Mouse (Mus musculus) cerebellum, adult 11 months (tissue): ENCODE measurements around the gene Mrvi1.

Source experiments
- DNase-seq: peaks from one replicate; pipeline ENCODE4 v3.0.0; 2022

Gene Mrvi1

DNA sequence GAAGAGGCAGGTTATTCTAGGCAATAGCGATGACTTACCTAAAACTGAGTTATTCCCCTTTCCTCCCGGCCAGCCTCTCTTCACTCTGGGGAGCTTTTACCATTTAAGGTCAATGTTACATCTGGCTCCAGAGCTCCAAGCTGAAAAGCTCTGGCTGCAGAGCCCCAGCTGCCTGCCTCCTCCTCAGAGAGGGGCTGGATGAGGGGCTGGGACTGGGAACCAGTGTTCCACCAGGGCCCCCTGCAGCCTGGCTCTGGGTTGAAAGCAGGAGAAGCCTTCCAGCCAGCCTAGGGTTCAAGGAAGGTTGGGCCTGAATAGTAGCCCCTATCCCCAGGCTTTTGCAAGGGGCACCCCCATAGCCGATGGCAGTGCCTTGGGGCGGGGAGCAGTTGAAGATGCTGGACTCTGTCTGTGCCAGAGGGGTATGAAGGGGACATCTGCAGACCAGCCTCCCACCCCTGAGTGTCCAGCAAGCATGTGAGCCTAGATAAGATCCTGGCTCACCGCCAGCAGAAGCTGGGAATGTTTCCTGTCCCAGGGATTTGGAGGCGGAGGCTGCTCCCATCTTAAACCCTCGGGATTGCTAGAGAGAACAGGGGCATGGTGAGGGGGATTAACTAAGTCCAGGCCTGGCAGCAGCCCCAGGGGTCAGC, at the start of gene Mrvi1:
Gene Mrvi1, minus strand, starts transcription at position 409 of the 653 bp plus-strand sequence.
- DNase-seq = no peak

DNA sequence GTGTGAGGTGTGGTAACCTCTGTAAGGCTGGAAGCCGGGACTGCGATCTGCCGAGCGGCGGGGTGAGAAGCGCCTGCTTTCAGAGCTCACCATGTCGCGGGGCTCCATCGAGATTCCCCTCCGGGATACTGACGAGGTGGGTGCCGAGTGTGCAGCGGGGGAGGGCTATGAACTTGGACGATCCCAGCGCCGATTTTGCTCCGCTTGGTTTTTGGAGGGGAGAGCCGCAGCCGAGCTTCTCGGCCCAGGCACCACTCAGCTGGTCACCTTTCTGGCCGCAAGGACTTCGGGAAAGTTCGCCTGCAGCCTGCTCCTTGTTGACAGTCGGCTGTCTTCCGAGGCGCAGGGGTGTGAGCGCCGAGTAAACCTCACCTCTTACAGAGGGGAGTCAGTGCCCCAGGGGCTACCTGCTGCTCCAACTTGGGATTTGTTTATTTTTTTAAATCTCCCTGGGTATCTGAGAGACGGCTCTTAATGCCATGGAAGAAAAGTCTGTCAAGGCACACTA, 46.8 kb upstream of the Mrvi1 start:
- no peak for DNase-seq

DNA sequence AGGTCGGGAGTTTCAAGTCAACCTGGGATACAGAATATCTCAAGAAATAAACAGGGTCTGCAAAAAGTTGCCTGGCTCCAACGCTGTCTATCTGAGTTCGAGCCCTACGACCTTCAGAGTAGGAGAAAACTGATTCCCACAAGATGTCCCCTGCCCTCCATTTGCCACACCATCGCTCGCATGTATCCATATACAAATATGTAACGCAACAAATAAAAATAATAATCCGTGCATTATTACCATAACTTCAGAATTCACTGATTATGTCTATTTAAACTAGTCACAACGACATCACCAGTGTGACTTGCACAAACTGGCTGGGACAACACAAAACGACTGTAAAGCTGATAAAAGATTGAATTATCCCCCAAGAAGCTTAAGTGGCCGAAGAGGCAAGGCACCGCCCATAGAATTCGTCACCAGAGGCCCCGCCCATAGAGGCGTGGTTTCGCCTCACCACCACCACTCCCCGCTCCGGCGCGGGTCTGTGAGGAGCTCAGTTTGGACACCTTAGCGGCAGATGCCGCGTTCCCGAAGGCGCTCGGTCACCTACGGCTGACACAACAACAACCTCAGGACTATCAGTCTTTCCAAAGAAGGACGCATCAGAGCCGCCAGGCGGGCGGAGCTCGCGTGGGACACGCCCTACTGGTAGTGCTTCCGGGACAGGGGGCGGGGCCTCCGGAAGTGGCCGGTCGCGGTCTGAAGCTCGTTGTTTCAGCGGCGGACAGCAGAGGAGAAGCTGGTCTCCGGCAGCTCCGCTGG, 46.2 kb upstream of the Mrvi1 start, which contains the start of gene Ctr9:
Gene Ctr9, plus strand, starts transcription at position 671 of the 765 bp plus-strand sequence.
- DNase-seq = peak; percentile 95

DNA sequence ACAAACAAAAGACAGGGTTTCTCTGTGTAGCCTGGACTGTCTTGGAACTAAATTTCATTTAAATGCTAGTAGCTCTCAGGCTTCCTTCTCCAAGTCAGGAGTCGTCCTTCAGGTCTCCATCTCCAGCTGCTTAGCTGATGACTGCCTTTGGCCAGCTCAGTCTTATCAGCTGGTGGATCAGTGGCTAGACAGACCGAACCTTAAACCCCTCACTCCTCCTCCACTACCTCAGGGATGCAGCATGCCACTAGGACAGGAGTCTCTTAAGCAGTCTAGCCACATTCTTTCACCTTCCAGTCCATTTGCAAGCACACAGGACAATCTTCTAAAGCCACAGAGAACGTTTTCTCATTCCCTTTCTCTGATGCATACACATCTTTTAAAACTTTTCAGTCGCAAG, 42.7 kb upstream of the Mrvi1 start:
- DNase-seq = no peak

DNA sequence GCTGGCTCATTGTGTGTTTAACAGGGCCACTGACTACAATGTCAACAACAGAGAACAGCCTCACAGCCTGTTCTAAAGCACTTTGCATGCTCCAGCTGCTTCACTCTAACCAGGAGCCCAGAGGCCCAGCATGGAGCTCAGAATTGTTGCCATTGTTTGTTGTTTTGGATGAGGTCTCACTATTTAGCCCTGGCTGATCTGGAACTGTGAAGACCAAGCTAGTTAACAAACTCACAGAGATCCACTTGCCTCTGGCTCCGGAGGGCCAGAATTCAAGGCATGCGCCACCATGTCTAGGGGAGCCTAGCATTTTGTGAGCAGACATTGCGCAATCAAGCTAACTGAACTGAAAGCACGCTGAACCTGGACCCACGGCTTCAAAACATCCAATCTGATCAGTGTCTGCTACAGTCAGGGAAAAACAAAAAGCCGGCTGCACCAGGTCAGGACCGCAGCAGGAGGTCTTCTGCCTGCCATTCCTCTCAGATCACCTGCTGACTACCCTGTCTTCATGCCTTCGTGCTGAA, 41.9 kb upstream of the Mrvi1 start:
- no peak for DNase-seq

DNA sequence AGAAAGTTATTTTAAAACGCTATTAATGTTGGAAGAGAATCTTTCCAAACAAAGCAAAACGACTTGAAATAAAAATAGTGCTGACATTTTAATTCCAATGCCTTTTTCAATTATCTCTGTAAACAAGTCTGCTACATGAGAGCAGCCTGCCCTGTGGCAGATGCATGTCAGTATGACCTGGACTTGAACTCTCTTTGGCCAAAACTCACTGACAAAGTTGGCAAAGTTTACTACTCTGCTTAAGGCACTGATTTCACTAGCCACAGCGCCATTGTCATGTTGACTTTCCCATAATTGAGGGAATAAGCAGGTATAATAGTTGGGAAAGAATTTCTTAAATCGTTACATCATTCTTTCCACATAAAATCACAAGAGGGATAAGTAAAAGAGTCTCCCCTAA, 38.6 kb upstream of the Mrvi1 start:
- DNase-seq = no peak

DNA sequence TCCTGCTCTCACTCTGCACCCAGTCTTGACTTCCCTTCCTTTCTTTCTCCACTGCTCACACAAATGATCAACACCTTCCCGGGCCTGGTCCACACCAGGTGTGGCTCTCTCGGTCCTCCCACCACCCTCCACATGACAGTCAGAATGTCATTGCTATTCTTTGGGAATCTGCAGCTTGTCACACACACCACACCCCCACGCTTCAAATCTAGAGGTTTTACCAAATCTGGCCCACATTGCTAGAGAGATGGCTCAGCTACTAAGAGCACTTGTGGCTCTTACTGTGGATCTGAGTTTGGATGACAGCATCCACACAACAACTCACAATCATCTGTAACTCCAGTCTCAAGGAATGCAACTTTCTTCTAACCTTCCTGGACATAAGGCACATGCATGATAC, 34.7 kb upstream of the Mrvi1 start:
- DNase-seq = no peak

DNA sequence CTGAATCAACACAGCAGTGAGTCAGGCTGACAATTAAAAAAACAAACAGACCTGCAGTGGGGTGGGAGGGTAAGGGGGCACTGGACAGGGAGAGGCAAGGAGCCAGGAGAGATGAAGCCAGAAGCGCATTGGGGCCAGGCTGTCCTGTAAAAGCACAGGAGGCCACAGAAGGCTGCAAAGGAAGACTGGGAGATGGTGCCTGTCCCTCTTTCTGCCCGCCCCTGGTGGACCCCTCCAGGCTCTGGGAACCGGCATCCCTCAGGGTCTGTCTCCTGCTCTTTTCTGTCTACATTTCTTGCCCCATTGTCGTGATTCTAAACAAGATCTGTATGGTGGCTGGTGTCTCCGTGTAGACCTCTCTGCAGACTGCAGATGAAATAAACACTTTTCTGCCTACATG, 33.5 kb upstream of the Mrvi1 start:
- no peak for DNase-seq

DNA sequence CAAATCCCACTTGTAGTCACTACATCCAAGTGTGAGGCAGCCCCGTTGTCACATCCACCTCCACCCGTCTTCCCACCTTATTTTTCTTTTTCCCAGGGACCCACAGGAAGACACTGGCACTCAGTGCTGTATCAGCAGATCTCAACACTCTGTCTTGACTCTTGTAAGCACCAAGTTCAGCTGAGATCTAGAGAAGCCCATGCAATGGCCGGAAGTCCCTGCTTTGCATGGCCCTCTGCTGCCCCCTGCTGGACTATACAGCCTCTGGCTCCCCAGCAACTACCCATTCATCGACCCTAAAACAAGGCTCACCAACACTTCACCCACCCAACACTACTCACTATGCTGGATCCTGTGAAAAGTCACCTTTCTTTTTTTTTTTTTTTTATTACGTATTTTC, 32.6 kb upstream of the Mrvi1 start:
- DNase-seq = peak; percentile 29

DNA sequence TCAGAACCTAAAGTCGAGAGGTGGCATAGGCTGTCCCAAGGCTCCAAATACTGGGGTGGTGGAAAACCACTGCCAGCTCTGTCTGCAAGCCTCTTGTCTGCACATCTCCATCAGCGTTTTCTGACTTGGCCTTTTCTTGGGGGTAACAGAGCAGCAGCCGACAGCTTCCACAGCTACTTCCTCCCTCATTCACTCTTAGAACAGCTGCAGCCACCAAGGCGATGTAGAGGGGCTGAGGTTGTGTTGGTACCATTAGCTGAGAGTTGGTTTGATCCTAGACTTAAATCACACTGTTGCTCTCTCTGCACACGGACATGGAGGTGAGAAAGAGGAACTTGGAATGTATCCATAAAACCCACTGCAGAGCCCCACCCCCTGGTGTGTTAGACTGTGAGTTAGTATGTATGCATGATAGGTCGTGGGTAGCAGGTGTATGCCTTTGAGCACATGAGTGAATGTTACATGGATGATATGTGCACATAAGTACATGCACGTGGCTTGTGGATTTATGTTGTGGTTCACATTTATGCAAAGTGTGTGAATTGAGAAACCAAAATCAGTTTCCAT, 31.9 kb upstream of the Mrvi1 start:
- DNase-seq = no peak

DNA sequence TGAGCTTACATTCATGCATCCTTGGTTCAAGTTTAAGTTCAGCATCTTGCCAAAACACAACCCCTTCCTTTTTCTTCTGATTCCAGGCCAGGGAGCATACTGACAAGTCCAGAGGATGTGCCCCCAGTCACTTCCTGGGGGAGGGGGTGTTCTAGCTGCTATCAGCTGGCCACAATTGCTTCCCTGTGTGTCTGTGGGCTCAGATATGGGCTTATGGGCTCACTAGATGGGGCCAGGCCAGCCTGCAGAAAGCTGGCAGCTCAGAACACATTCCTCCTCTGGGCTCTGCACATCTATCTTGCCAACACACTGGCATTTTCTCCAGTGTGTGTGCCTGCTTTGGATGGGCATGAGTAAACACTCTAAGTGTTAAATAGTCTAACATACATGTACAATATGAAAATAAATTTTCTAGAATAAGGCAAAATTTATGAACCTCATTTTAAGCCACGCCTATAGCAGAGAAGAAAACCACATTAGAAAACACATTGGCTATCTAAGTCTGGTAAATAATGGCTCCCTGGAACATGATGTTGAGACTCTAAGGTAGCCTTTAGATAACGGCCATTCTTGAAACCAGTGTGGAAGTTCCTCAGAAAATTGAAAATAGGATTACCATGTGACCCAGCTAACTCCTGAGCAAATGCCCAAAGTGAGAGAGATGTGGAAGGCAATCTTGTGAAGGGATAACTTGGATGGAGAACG, 22.0 kb upstream of the Mrvi1 start:
- DNase-seq = no peak

DNA sequence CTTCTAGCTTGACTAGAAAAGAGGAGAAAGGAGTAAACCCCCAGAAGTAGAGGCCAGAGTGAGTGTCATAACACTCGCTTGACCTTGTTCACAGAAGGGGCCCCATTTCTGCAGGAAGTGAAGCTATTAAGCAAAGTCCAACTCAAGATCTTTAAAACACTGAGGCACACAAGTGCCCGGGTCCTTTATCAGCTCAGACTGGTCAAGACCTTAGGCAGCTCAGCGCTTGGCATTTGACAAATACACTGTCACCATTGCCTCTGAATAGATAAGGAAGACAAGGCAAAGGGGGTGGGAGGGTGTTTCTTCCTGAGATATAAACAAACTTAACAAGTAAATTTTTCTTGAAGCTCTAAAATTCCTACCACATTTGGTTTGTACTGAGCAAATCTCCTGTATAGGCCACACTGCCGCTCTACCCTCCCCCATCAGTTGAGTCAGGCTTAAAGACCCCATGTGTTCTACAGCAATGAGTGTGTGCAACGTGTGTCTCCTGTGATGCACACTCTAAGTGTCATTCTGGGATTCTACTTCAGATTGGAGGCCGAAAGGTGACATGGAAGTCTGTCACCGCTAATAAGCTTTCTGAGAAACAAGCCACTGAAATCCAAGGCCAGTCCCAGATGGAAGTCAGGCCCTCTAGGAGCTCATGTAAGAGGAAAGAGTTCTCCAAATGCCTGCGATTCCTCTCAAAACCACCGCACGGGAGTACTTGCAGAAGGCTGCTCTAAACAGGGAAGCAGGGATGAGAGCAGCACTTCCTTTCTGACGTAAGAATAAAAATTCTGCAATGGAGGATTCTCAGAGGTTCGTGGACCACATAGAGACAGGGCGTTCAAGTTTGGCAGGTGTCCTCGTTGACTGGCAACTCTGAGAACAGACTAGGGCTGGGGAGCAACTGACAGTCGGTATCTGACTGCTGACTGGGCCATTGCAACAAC, 16.9 kb upstream of the Mrvi1 start:
- DNase-seq = no peak

DNA sequence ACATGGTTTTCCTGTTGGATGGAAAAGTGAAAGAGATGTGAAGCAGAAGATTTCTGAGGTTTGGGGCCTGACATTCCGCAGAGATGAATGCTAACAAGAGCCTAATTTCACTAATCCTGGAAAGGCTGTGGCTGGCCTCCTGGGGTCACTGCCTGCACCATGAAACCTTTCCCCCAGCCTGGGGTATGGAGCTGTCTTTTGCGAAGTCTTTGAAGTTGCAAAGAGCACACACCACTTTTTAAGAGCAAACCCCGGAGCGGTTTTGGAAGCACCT, 8.9 kb upstream of the Mrvi1 start:
- no peak for DNase-seq

DNA sequence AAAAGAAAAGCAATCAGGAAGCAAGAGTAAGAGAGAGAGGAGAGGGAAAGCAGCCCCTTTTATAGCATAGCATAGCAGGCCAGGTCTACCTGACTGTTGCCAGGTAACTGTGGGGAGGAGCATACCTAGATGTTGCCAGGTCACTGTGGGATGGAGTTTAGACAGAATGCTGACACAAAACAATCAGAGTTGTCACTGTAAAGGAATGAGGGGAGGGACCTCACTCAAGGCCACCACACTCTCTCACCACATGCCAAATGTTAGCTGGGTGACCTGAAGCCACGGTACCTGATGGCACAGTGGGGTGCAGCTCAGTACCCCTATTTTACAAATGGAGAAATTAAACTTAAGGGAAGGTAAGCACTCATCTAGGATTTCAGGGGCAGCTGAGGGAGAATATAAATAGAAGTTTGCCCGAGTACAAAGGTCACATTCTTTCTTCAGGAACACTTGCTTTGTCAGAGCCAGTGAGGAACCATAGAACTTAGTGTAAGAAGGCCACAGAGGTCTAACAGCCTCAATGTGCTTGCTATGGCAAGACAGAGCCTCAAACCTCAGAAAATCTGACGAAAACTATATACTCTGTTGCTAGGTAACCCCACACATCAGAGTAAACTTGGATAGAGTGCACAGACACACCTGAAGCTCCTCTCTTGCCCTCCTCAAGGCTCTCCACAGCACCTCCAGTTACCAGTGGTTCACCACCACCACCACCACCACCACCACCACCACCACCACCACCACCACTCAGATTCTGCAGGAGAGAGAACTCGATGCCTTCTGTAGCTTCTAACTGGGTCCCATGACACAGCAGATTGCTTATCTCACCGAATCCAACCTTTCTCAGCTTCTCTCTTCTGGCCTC, 8.3 kb upstream of the Mrvi1 start:
- DNase-seq = no peak

DNA sequence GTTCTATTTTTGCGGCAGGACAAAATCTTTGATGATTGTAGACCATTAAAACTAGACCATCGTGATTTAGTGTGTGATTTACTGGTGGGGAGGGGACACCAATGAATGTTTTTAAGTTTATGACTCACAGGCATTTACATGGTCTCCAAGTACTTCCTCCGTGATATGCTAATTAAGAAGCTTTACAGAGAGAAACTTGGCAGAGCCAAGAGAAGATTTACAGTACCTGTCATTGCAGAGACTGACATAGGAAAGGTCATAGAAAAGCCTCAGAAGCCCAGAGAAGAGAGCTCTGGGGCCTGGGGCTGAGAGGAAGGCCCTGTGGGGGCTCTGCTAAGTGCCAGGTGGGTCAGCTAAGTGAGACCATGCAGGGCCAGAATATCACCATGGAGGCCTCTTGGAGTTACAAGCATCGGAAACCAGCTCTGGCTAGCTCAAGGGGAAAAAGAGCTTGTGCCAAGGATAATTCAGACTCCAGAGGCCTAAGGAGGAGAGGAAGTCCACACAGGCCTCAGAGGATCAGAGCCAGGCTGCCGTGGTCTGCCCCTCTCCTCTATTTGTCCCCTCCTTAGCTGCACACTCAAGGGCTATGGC, 7.1 kb upstream of the Mrvi1 start:
- DNase-seq = no peak

DNA sequence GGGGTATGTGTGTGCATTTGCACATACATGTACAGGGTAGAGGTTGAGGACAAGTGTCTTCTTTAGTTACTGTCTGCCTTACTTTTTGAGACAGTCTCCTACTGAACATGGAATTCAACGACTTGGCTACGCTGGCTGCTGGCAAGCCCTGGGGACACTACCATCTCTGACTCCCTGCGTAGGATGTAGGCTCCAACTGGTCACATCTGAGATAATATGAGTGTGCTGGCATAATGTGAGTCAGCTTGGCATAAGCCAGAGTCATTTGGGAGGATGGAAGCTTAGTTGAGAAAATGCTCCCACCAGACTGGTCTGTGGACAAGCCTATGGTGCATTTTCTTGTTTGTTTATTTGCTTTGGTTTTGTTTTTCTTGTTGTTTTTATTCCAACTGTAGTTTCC, 5.8 kb upstream of the Mrvi1 start:
- no peak for DNase-seq

DNA sequence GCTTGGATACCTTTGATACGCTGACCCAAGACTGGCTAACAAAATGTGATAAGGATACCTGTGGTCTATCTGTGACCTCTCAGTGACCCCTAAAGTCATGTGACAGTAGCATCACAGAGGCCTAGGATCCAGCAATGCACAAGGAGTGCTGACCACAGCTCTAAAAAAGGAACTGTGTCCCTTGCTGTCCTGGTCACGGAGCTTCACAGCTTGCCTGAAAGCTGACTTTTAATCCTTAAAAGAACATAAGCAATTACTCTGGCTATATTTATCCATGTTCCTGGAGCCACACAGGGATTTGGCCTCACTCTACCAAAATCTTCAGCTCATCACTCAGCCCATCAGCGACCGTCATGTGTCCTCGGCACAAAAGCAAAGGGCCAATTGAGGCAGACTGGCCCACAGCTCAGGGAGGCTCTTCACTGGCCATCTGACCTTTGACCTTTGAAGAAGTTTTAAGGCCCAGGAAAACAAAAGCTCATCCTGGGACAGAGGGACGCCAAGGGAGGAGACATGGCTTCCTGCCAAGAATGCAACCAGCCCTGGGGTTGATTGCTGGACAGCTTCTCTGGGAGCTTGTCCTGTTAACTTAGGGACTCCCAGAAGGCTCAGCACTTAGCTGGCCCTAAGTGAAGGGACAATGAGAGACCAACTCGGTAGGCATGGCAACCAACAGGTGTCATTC, 3.5 kb upstream of the Mrvi1 start:
- DNase-seq = no peak

DNA sequence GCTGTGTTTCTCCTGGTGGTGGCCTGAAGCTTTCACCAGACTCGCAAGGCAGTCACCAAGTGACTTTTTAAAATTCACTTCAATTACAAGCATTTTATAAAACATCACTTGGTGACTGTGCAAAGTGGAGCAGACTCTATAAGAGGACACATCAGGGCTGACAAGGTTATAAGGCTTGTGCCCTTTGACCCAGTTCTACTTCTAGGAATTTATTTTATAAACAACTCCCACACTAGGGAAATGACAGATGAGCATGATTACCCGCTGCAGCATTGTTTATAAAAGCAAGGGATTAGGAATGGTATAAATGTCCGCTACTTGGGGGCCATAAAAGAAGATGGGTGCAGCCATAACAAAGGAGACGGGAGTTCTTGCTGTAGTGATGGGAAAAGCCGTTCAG, 1.4 kb upstream of the Mrvi1 start:
- DNase-seq = no peak

DNA sequence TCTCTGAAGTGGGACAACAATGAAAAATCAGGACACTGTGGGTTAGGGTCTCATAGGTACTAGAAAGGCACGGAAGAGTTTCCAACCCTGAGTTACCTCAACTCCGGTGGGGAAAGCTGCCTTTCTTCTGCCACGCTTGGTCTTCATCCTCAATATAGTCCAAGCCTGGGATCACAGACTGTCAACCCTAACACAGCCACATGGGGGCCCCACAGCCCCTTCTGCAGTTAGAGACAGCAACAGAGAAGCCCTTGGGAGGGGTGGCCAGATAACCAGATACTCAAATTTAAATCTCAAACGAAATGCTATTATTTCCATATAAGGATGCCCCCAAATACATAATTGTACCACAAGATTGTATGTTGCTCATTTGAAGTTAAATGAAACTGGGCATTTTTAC, 503 bp upstream of the Mrvi1 start:
- DNase-seq = no peak

DNA sequence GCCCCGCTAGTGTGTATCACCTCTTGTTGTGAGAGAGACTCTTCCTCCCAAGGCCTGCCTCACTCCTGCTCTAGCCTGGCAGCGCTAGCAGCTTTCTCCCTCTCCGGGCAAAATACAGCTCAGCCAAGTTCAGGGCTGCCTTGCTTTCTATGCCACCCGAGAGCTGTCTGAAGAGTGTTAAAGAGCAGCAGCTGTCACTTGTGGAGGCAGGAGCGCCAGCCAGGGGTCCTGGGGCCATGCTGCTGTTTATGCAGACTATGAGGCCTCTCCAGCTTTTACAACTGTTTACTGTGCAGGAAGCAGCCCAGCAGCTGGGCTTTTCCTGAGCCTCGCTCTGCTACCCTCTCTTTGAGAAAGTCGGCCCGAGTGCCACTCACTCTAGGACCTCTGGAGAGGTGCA, 1.2 kb downstream of the Mrvi1 start:
- no peak for DNase-seq
